Mouse (Mus musculus): ENCODE results near the gene Cygb. TPM values are rescaled to one million over a fixed set of nuclear protein-coding genes. Genes with fewer than 3 reads are reported as not detected.
"Not testable (repeated sequence)": the region's sequence is repeated elsewhere in the genome, so short reads cannot be mapped to it uniquely, and the experiment has no call there.

Cygb gene
- polyA plus RNA-seq, 1 experiment from 2014 or later, result 3.5 TPM

DNA sequence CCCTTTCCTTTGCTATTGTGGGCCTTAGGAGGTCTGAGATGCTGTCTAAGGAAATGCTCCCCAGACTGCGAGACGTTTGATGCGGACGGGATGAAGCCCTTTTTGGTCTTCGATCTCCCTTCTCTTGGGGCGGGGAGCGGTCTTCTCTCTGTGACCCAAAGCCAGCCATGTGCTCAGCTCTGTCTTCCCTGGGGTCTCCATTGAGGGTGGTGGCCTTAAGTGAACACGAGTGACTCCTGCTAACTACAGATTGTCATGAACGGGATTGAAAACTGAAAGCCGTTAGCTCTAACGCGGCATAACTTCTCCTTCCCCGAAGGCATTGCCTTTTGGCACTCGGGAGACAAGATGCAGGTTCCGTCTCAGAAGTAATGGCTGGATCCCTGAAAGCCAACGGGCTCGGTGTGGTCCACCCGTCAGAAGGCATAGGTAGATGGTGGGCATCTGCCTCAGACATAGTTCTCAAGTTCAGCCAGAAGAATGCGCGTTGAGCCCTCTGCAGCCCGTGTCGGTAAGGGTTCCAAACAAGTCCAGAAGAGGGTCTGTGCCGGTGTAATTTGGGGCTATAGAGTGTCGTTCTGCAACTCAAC is 17.8 kb upstream of the Cygb start:
- under 1% methylated on average over 24 of the region's 24 CpGs for WGBS
- H3K4me1 ChIP-seq, result peaks cover 31% of the 10 kb centered on the region
- H3K36me3 ChIP-seq, result peaks cover 37% of the 10 kb centered on the region
- peak overlapping the region; percentile 91 for H3K4me2 ChIP-seq (replicated peaks)
- no peaks in the 10 kb centered on the region for H3K9me3 ChIP-seq
- ATAC-seq (ENCODE audit: low FRiP score, low read depth), result peak; percentile 3; the same call in 1 of the 2 replicates
- H3K27me3 ChIP-seq, result no peaks in the 10 kb centered on the region
- peak overlapping the region; percentile 70 for H3K4me3 ChIP-seq
- H3K27ac ChIP-seq (replicated peaks), result peak overlapping the region; percentile 43; the same call in 1 of the 2 replicates
- H3K9ac ChIP-seq (replicated peaks), result peak overlapping the region; percentile 84

DNA sequence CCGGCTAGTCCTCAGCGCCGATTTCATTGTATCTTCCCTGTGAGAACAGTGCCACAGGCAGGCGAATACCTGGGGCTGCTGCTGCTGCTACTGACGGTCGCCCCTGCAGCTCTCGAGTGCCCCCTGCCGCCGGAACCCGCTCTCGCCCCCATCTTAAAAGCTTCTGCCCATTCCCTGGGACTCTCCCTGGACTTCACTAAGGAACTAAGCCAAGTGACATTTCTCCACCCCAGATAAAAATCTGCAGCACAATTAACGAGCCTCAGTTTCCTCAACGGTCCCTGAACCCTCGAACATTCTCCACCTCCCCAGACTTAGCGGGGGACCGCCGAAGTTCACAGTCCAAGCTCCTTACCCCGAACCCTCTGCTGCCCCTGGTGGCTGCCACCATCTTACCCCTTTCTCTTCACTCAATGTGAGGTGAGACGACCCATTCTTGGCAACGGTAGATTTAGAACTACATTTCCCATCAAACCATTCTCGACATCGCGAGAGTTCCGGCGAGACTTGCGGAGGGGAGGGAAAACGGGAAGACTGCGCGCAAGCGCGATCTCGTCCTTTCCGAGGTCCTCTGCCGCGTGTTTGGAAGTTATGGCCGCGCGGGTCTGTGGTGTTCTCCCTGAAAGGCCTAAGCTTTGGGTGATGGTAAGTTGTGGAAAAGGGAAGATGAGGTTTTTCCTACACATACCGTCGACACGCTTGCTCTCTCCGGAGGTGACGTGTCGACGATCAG is 17.2 kb upstream of the Cygb start:
- WGBS, result 1% methylated on average over 45 of the region's 45 CpGs
- Histone ChIP-seq H3K36me3 (peaks cover 31% of the 10 kb centered on the region), H3K4me2 (replicated peaks) (peak overlapping the region; percentile 91), H3K4me1 (peaks cover 31% of the 10 kb centered on the region), H3K27ac (replicated peaks) (peak overlapping the region; percentile 43), H3K27me3 (no peaks in the 10 kb centered on the region), H3K9ac (replicated peaks) (peak overlapping the region; percentile 84), H3K4me3 (peak overlapping the region; percentile 70), H3K9me3 (no peaks in the 10 kb centered on the region)
- peak; percentile 87 for ATAC-seq (ENCODE audit: low FRiP score, low read depth)

DNA sequence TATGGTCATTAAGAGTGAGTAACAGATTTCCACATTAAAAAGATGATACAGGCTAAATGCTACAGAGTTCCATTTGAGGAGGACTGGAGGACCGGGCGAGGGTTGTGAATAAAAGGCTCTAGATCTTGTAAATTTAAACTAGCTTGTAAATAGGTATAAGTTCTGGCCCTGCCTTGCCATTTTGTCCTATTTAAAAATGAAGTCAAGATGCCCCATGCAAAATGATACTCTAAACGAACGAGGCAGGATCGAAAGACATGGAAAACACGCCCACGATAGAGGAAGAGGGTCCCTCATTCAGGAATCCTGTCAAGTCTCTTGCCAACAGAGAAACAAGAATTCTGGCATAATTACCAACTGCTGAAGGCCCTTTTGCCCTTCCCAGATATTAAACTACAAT is 16.3 kb upstream of the Cygb start:
- 87% methylated on average over 7 of the region's 7 CpGs for WGBS
- ATAC-seq (ENCODE audit: low FRiP score, low read depth), result no peak

DNA sequence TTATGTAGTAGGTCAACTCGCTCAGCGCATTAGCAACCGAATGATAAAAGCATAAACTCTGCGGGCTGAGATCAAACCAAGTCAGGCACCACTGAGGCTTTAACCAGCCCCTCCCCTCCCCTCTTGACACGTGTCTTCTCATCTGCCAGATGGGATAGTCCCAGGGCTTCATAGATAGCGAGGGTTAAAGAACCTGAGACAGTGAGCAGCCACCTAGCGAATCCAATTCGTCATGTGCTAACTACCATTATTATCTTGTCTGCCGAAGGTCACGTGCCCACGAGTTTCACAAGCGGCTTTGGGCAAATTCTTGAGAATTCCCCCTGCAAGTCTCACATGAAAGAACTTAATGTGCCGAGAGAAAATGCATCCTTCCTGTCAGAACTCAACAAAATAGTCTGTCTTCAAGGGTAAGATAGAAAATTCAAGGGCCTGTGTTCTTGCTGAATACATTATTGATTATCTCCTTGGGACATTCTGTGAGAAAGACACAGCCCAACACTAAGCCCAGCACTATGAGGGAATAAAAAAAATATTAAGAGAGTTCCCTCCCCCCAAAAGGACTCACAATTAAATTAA is 15.8 kb upstream of the Cygb start:
- Histone ChIP-seq H3K27ac (replicated peaks) (no peak overlapping the region), H3K4me3 (no peak overlapping the region), H3K27me3 (no peaks in the 10 kb centered on the region), H3K36me3 (peaks cover 17% of the 10 kb centered on the region), H3K4me2 (replicated peaks) (no peak overlapping the region), H3K4me1 (peaks cover 31% of the 10 kb centered on the region), H3K9ac (replicated peaks) (no peak overlapping the region), H3K9me3 (no peaks in the 10 kb centered on the region)
- ATAC-seq (ENCODE audit: low FRiP score, low read depth), result no peak
- 64% methylated on average over 13 of the region's 13 CpGs for WGBS

More for the DNA sequence above, 16.3 kb upstream of the Cygb start:
- Histone ChIP-seq H3K4me1 (peaks cover 31% of the 10 kb centered on the region), H3K27me3 (no peaks in the 10 kb centered on the region), H3K4me3 (no peak overlapping the region), H3K9me3 (no peaks in the 10 kb centered on the region), H3K9ac (replicated peaks) (no peak overlapping the region), H3K27ac (replicated peaks) (0 out of 2 replicates have a peak overlapping the region, but pooled peaks have one; percentile 36), H3K36me3 (peaks cover 22% of the 10 kb centered on the region), H3K4me2 (replicated peaks) (peak overlapping the region; percentile 91)

DNA sequence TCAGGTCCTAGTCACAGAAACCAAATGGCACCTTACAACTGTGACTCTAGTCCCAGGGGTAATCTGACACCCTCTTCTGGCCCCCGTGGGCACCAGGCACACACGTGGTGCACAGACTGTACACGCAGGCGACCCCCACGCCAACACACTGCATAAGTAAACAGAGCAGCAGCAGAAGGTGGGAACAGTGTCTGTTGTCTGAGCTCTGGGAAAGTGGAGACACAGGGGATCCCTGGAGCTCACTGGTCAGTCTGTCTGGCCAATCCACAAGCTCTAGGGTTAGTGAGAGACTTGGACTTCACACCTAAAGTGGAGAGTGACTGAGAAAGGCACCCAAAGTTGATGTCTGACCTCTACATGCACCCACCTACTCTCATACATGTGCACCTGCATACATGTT is 15.2 kb upstream of the Cygb start:
- H3K4me2 ChIP-seq (replicated peaks), result no peak overlapping the region
- no peak overlapping the region for H3K4me3 ChIP-seq
- no peak overlapping the region for H3K27ac ChIP-seq (replicated peaks)
- ATAC-seq (ENCODE audit: low FRiP score, low read depth), result no peak
- H3K9ac ChIP-seq (replicated peaks), result no peak overlapping the region
- H3K36me3 ChIP-seq, result peaks cover 11% of the 10 kb centered on the region
- peaks cover 31% of the 10 kb centered on the region for H3K4me1 ChIP-seq
- no peaks in the 10 kb centered on the region for H3K27me3 ChIP-seq
- 55% methylated on average over 5 of the region's 5 CpGs for WGBS
- H3K9me3 ChIP-seq, result no peaks in the 10 kb centered on the region

DNA sequence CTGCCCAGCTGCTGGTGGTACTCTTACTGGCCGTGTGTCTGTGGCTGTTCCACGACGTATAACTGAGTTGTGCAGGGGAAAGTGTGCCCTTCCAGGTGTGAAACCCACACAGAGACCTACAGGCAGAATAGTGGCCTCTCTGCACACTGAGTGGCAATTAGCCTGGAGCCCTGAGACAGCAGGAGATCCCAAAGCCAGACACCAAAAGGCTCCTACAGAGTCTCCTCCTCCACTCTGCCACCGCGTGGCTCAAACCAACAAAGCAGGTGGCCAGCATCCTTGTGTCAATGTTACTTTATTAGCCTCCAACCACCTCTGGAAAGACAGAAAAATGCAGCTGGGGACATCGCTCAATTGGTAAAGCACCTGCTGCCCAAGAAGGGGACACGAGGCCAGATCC is 14.7 kb upstream of the Cygb start:
- no peak overlapping the region for H3K4me3 ChIP-seq
- H3K27ac ChIP-seq (replicated peaks), result no peak overlapping the region
- H3K4me2 ChIP-seq (replicated peaks), result no peak overlapping the region
- WGBS, result 46% methylated on average over 7 of the region's 7 CpGs
- no peaks in the 10 kb centered on the region for H3K27me3 ChIP-seq
- no peak for ATAC-seq (ENCODE audit: low FRiP score, low read depth)
- H3K9ac ChIP-seq (replicated peaks), result no peak overlapping the region
- H3K4me1 ChIP-seq, result peaks cover 35% of the 10 kb centered on the region
- peaks cover 6% of the 10 kb centered on the region for H3K36me3 ChIP-seq
- no peaks in the 10 kb centered on the region for H3K9me3 ChIP-seq

DNA sequence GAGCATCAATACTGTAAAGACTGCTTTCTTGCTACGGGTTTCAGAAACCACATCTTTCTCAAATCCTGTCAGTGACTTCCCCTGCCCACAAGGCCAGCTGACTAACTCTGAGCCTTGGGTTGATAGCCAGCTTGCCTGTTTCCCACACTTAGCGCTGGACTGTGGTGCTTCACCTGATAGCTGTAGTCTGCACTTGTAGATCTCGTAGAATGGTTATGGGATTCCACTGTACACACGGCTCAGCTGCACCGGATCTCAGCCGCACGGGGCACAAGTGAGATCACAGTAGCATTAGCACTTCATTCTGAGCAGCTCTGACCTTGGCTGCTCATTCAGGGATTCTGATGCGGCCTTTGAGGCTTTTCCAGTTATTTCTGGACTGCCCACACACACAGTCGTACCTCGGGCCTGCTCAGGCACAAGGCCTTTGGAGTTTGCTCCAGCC is 14.3 kb upstream of the Cygb start:
- peaks cover 35% of the 10 kb centered on the region for H3K4me1 ChIP-seq
- H3K27ac ChIP-seq (replicated peaks), result no peak overlapping the region

DNA sequence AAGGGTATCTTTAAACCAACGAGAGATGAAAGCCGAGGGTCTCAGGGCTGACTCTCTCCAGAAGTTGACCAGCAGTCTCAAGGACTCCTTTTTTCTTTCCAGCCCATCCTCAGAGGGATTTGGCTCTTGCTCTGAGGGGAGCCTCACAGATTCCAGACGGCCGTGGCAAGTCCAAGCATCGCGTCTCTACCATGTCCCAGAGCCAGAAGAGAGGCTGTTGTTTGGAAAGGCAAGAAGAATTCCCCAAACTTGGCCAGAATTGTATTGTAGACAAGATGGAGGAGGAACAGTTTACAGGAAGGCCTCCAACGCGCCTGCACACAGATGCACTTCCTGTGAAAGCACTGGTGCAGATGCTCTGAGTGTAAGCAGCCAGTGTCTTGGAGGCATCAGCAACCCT is 13.8 kb upstream of the Cygb start:
- Histone ChIP-seq H3K4me2 (replicated peaks) (no peak overlapping the region), H3K36me3 (no peaks in the 10 kb centered on the region)
- WGBS, result 91% methylated on average over 8 of the region's 8 CpGs

More for the DNA sequence above, 14.3 kb upstream of the Cygb start:
- Histone ChIP-seq H3K9me3 (no peaks in the 10 kb centered on the region), H3K4me2 (replicated peaks) (no peak overlapping the region), H3K4me3 (no peak overlapping the region), H3K9ac (replicated peaks) (no peak overlapping the region), H3K27me3 (no peaks in the 10 kb centered on the region), H3K36me3 (peaks cover 2% of the 10 kb centered on the region; the same call in 1 of the 2 replicates)
- WGBS, result 84% methylated on average over 10 of the region's 10 CpGs
- no peak for ATAC-seq (ENCODE audit: low FRiP score, low read depth)

DNA sequence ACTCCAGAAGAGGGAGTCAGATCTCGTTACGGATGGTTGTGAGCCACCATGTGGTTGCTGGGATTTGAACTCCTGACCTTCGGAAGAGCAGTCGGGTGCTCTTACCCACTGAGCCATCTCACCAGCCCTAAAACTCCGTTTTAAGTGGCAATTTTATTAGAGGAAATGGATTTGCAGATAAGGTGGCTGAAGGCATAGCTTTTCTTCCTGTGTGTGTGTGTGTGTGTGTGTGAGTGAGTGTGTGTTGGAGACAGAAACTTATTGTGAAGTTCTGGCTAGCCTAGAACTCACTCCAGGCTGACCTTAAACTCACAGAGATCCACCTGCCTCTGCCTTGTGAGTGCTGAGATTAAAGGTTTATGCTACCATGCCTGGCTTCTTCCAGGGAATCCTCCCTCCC is 12.9 kb upstream of the Cygb start:
- not testable (repeated sequence) for H3K4me2 ChIP-seq (replicated peaks); H3K27me3 ChIP-seq; H3K27ac ChIP-seq (replicated peaks); H3K9me3 ChIP-seq; H3K4me3 ChIP-seq; H3K36me3 ChIP-seq; ATAC-seq (ENCODE audit: low FRiP score, low read depth); H3K9ac ChIP-seq (replicated peaks)
- peaks cover 35% of the 10 kb centered on the region for H3K4me1 ChIP-seq
- WGBS, result 78% methylated on average over 4 of the region's 5 CpGs

More for the DNA sequence above, 13.8 kb upstream of the Cygb start:
- Histone ChIP-seq H3K9ac (replicated peaks) (no peak overlapping the region), H3K27me3 (no peaks in the 10 kb centered on the region), H3K4me3 (no peak overlapping the region), H3K9me3 (no peaks in the 10 kb centered on the region), H3K4me1 (peaks cover 35% of the 10 kb centered on the region), H3K27ac (replicated peaks) (no peak overlapping the region)
- ATAC-seq (ENCODE audit: low FRiP score, low read depth), result no peak

DNA sequence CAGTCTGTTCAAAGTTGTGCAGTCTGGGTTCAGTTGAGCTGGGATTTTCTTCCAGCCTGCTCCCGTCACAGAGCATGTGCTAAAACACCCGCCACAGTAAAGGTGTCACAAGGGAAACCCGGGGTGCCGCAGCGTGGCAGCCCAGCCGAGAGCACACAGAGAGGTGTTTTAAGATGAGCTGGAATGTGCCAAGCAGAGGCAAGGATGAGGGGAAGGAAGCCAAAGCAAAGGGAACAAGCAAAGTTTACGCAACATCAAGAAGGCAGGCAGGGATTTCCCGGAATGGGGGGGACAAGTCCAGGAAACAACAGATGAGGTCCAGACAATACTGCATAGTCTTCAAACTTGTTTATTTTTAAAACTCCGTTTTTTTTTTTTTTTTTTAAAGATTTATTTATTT is 12.5 kb upstream of the Cygb start:
- Histone ChIP-seq H3K9ac (replicated peaks) (no peak overlapping the region), H3K27ac (replicated peaks) (no peak overlapping the region), H3K4me2 (replicated peaks) (no peak overlapping the region), H3K4me3 (no peak overlapping the region), H3K36me3 (no peaks in the 10 kb centered on the region), H3K4me1 (peaks cover 39% of the 10 kb centered on the region), H3K27me3 (peaks cover 6% of the 10 kb centered on the region), H3K9me3 (no peaks in the 10 kb centered on the region)
- 88% methylated on average over 9 of the region's 9 CpGs for WGBS
- no peak for ATAC-seq (ENCODE audit: low FRiP score, low read depth)

DNA sequence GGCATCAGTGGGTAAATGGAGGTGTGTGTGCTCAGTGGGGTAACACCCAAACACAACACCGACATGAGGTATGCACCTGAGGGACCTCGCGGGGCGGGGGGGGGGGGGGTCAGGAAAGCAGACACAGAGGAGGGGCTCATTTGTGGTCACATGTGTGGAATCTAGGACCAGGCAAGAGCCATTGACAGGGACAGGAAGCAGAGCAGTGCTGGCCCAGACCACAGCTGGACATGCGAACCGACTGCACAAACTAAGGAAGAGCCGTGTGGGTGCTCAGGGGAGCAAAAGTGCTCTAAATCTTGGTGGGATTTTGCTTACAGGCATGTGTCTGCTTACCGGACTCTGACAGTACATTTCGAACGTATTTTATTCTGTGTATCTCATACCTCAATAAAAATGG is 11.2 kb upstream of the Cygb start:
- no peak overlapping the region for H3K27ac ChIP-seq (replicated peaks)
- H3K9me3 ChIP-seq, result no peaks in the 10 kb centered on the region

DNA sequence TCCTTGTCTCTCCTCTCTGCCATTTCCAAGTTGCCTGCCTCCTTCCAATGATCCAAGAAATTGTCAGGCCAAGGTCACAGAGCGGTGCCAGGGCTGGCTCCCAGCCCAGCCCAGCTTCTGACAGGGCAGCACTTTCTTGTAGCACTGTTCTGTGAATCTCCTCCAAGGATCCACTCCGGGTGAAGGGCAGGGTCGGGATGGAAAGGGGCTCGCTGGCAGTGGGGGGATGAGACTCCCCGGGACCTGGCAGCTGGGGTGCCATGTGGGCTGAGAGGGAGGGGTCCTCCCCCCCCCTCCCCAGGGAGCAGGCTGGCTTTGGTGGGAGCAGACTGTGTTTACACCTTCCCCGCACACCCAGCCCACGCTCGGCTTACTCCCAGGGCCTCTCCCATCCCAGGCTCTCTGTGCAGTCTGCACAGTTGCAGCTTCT is 7.8 kb upstream of the Cygb start:
- H3K9me3 ChIP-seq, result no peaks in the 10 kb centered on the region
- H3K27me3 ChIP-seq, result peaks cover 9% of the 10 kb centered on the region
- no peaks in the 10 kb centered on the region for H3K36me3 ChIP-seq
- peak overlapping the region; percentile 28; the same call in 1 of the 2 replicates for H3K9ac ChIP-seq (replicated peaks)
- WGBS, result 50% methylated on average over 8 of the region's 8 CpGs
- ATAC-seq (ENCODE audit: low FRiP score, low read depth), result no peak
- peak overlapping the region; percentile 81 for H3K27ac ChIP-seq (replicated peaks)
- peaks cover 59% of the 10 kb centered on the region for H3K4me1 ChIP-seq
- no peak overlapping the region for H3K4me2 ChIP-seq (replicated peaks)
- no peak overlapping the region for H3K4me3 ChIP-seq

More for the DNA sequence above, 11.2 kb upstream of the Cygb start:
- H3K4me2 ChIP-seq (replicated peaks), result no peak overlapping the region
- H3K36me3 ChIP-seq, result no peaks in the 10 kb centered on the region
- H3K27me3 ChIP-seq, result peaks cover 9% of the 10 kb centered on the region
- 73% methylated on average over 10 of the region's 10 CpGs for WGBS
- no peak overlapping the region for H3K4me3 ChIP-seq
- no peak for ATAC-seq (ENCODE audit: low FRiP score, low read depth)
- H3K9ac ChIP-seq (replicated peaks), result no peak overlapping the region
- peaks cover 47% of the 10 kb centered on the region for H3K4me1 ChIP-seq
